Mouse (Mus musculus) adrenal gland, adult (tissue): Measurements from ENCODE around the gene Coro2b.
"Not testable (repeated sequence)": the region's sequence is repeated elsewhere in the genome, so short reads cannot be mapped to it uniquely, and the experiment has no call there.

Source experiments
- DNase-seq, 2 experiments: peaks; one replicate each; pipeline ENCODE4 v3.0.0; 2022 to 2023; ENCODE audit warnings: low spot score in 1 of 2; ENCODE audit not compliant: inconsistent age in 2 of 2

Gene Coro2b

GRCm38 (mm10) chr9:62450862-62451261 is 86.0 kb downstream of the Coro2b start:
- no peak for DNase-seq

- no peak for DNase-seq
Measured at GRCm38 (mm10) chr9:62450355-62450754, 86.5 kb downstream of the Coro2b start.

- not testable (repeated sequence) for DNase-seq
Measured at GRCm38 (mm10) chr9:62447337-62447736, 89.5 kb downstream of the Coro2b start.

DNA sequence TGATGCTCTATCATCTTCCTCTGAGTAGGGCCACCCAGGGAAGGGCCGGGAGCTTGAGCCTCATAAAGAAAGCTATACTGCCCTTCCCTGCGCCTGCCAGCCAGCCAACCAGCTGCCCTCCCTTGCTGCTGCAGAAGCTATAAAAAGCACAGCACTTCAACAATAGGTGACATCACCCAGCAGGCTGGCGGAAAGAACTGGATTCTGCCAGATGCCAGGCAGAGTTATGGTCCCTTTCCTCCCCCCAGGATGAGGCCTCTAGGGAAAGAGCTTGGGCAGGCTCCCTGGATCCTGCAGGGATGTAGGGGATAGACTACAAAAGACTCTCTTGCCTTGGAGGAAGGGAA is 98.1 kb downstream of the Coro2b start:
- peak; percentile 57 to 70 for DNase-seq

GRCm38 (mm10) chr9:62438085-62438754 is 98.6 kb downstream of the Coro2b start:
- DNase-seq, result no peak

- no peak for DNase-seq
Measured at GRCm38 (mm10) chr9:62437446-62437845, 99.4 kb downstream of the Coro2b start.

DNA sequence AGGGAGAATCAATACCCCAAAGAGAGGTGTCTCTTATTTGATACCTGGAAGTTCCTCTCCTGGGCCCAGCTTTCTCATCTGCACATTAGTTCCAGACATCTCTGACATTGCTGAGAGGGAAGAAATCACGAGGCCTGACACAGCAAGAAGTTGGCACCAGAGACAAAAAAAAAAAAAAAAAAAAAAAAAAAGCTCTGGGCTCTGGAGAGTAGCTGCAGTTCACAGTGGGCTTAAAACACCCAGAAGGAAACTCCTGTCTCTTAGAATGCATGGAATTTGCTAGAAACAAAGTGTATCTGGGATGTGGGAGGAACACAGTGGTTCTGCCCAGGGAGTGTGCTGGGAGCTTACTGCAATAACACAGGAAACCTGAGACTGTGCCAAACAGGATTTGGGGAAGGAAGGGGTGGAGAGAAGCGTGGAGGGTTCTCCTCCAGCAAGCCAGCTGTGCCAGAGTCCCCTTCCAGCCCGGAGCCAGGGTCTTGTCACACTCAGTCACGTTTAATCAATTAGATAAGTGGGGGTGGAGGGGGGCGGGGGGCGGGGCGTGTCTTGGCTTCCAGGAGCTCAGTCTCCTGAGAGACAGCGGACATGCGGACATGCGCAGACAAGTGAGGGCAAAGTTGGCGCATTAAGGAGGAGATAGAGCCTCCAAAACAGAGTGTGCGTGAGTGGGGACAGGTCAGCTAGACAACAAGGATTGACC is 101.1 kb downstream of the Coro2b start:
- peak; percentile 82 to 95 for DNase-seq

GRCm38 (mm10) chr9:62432261-62433060 is 104.4 kb downstream of the Coro2b start:
- peak in 1 of 2 experiments; percentile 4 for DNase-seq

DNA sequence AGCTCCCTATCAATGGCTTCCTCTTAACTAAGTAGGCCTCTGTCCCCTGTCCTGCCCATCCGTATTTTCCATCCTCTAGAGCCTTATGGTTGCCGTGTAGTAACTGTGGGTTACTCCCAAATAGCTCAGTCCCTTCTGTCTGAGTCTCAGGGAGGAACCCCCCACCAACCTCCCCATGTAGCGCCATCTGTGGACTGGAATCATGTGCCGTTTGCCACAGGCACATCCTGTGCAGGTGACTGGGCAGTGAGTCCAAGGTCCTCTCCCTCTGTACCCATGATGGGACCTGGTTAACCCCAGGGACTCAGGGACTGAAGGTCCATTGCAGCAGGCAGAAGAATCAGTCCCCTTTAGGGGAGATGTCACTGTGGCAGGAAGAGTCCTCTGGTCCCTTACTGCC is 106.1 kb downstream of the Coro2b start:
- DNase-seq, result no peak

GRCm38 (mm10) chr9:62427010-62427409 is 109.8 kb downstream of the Coro2b start:
- peak; percentile 72 to 81 for DNase-seq

GRCm38 (mm10) chr9:62426531-62426930 is 110.3 kb downstream of the Coro2b start:
- peak in 1 of 2 experiments; percentile 22 for DNase-seq

DNA sequence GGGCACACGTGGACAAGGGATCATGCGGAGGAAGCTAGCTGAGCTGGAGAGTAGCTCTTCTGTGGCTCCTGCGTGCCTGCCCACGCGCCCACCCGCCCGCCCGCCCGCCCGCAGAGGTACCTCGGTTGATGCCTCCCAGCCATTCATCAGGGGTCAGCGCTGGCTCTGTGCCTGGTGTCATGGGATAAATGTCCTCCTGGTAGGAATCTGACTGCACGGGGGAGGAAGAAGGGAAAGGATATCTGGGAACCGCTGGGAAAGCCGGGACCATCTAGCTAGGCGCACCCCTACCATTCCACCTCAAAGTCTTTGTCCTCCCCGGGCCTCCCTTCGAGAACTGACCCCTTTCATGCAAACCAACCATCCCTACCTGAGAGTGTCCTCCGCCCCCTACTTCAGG is 110.8 kb downstream of the Coro2b start:
- peak in 1 of 2 experiments; percentile 39 for DNase-seq

DNA sequence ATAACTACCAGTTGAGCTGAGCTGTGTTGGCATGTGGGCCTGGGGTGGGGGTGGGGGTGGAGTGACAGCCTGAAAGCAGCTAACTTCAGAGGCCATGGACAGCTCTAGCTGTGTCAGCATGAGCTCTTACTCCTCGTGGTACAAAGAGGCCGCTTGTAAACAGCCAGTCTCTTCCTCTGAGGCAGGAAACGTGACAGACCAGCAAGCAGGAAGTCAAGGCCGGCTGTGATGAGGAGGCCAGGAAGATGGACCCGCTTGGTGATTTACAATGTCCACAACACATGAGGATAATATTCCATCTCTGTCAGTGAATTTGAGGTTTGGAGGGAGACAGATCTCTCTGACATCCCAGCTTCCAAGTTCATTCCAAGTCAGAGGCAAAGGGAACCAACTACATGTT is 111.6 kb downstream of the Coro2b start:
- DNase-seq, result peak in 1 of 2 experiments; percentile 61

DNA sequence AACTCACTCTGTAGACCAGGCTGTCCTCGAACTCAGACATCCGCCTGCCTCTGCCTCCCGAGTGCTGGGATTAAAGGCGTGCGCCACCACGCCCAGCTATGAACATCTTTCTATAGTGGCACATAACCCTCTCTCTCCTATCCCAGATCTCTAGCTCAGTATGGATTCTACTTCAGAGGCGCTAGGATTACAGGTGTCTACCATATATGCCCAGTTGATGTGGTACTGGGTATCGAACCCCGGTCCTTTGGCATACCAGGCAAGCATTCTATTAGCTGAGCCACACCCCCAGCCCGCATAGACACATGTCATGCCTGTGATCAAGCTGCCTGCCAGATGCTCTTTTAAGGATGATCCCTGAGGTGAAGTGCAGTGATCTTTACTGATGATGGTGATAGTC is 113.0 kb downstream of the Coro2b start:
- DNase-seq, result no peak

DNA sequence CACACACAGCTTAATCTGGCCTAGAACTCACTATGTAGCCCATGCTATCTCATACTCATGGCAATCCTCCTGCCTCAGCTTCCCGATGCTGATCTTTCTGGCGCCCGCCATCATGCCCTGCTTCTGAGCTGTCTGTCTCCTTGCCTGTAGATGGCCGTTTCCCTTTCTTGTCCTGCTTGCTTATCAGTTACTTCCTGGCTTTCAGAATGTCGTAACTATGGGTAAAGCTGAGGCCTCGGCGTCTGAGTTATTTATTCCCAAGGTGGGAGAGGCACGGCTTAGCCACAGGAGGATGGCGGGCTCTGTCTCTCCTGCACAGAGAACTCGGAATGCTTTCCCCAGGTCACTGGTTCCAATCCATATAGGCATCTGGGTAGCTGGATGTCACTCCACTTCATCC is 113.9 kb downstream of the Coro2b start:
- DNase-seq, result no peak

DNA sequence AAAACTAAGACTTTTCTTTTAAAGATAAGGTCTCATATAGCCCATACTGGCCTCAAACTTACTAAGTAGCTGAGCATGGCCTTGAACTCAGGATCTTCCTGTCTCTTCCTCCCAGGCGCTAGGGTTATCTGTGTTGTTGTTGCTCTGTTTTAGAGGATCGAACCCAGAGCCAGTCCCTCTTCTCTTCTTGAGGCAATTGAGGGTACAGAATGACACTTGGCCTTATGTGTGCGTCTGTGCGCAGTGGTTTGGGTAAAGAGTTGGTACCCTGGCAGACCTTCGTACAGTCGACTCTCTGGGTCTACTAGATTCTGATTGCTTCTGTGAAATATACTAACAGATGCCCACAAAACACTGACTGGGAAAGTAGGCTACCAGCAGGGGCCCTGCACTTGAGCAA is 114.9 kb downstream of the Coro2b start:
- DNase-seq, result no peak

GRCm38 (mm10) chr9:62421027-62421426 is 115.8 kb downstream of the Coro2b start:
- peak; percentile 88 to 95 for DNase-seq

DNA sequence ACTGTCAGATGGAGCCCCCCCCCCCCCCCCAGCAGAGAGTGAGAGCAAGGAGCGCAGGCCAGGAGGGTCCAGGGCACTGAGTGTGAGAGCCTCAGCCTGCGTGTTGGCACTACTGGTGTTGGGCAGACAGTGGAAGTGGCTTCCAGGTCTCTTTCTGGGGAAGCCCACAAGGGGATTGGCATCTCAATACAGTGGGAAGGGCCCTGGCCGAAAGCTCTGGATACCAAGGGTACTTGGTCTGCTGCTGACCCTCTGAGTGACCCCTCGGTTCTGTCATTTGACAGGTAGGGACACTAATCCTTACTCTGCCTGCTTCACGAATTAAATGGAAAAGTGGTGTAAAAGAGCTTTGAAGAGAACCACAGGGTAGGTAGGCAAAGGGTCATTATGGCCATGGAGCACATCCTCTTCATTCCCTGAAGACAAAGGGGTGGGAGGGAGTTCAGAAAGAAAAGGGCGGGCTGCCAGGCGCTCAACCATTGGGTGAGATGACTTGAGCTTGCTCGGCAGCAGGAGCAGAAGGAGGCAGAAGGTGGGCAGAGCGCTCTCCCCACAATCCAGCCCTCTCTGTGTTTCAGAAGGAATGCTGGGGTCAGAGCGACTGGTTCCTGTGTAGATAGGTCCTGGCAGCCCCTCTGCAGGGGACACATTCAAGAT is 116.5 kb downstream of the Coro2b start:
- DNase-seq, result peak in 1 of 2 experiments; percentile 70

GRCm38 (mm10) chr9:62418742-62419141 is 118.1 kb downstream of the Coro2b start:
- no peak for DNase-seq

- peak in 1 of 2 experiments; percentile 43 for DNase-seq
Measured at GRCm38 (mm10) chr9:62407357-62408146, 129.3 kb downstream of the Coro2b start.
